Mouse (Mus musculus) lung, adult 18-20 months (tissue): Measurements from ENCODE around the gene Cdk13.

Experiments
- DNase-seq, 2 experiments: peaks; one replicate each; pipeline ENCODE4 v3.0.0; 2022; ENCODE audit warnings: mixed read lengths in 2 of 2

The Cdk13 gene

GRCm38 (mm10) chr13:17754997-17755396, 49.9 kb downstream of the Cdk13 start:
- no peak for DNase-seq

GRCm38 (mm10) chr13:17728798-17729197, 76.1 kb downstream of the Cdk13 start:
- DNase-seq = no peak

DNA sequence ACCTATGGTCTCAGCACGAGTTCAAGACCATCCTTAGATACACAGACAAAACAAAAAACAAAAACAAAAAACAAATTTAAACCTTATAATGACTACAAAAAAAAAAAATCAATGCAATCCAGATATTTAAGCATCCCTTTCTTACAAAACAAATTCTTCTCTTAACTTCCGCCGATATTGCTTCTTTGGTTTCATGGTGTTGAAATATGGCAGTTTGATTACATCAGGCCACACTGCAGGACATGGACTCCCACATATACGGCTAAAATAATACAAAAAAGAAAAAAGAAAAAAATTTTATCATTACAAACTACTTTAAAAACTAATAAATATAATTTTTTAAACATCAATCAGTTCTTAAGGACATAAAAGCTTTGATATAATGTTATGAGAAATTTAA, 77.0 kb downstream of the Cdk13 start:
- DNase-seq = no peak

DNA sequence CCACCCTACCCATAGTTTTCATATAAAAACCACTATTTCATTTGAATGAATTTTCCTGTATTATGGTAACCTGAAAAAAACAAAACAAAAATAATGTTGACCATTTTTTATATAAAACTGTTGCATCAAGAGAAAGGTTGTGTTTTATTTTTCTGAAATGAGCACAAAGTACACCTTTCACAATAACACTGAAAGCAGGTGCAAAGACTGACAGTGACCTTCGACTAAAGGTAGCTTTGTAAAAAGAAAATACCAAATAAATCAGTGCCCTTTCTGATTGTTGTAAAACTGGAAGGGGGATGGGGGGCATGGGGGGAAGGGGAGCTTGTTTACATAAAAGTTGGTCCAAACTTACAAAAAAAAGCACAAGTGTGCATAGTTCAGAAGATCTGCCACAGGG, 87.5 kb downstream of the Cdk13 start:
- DNase-seq = no peak

DNA sequence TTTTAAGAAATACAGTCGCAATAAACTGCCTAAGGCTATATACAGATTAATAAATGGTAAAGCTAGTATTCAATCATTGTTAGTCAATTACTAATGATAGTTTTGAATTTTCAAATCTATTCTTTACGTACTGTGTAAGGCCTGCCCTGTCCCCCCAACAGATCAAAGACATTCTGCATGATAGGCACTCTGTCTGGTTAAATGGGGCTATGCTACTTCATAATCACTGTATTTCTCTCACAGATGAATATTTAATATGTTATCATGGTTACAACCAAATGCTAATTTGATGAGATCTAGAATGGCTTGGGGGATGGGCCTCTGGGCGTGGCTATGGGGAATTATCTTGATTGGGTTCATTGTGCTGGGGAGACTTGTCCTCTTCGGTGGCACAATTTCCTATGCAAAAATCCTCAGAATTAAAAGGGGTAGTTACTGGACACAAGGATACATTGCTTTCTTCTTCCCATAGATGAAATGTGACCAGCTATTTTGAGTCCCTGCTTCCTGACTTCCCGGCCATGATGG, 96.0 kb downstream of the Cdk13 start:
- no peak for DNase-seq

GRCm38 (mm10) chr13:17705188-17705826, 99.6 kb downstream of the Cdk13 start:
- no peak for DNase-seq

DNA sequence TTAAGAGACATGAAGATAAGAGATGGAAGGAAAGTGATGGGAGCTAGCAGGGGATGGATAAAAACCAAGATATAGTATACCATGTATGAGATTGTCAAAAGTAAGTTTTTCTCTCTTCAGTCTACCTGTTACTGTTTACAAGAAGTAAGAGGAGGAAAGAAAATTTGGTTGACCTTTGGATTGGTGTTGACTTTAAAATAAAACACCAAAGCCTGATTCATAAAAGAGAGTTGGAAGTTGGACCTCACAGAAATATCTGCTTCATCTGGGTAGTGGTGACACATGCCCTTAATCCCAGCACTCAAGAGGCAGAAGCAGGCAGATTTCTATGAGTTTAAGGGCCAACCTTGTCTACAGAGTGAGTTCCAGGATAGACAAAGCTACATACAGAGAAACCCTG, 102.6 kb downstream of the Cdk13 start:
- DNase-seq = no peak

DNA sequence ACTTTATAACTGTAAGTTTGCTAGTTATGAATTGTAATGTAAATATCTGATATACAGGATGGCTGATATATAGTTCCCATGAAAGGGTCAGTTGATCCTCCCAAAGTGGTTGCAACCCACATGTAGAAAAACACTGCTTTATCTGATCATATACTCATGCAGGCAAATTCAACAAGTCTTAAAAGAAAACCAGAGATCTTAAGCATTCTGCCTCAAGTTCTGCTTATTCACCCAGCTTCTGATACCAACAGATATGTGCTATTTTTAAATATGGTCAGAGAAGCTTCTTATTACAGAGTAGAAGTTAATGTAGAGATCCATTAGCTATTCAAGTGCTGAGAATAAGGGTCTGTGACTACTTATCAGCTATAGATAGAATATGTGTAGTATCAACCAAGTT, 103.6 kb downstream of the Cdk13 start:
- DNase-seq = no peak

- no peak for DNase-seq
Observed at GRCm38 (mm10) chr13:17700090-17700715, 104.7 kb downstream of the Cdk13 start.

DNA sequence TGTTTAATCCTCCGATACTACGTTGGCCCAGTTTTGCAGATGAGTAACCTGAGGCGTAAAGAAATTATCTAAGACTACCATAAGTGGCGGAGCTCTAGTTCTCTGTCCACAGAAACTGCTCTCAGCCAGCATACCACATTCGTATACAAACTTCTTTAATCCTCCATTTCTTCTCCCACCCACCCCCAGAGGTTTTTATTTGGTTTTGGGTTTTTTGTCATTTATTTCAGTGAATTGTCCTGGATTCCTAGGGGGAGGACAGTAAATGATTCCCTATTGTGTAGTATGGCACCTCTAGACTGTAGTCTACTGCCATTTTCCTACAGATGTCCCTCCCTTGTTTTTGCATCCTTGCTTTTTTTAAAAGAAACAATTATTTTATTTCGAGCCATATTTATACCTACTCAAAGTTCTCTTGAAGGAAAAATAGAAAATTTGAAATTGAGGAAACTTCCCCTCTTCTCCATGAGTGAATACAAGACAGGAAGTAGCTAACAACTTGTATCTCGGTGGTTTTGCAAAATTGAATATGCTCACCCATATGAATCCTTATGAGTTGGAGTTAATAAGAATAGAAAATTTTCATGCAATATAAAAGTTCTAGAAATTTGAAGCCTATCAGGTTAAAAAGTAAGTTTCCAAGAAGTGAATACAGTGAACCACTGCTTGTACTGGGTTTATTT, 108.9 kb downstream of the Cdk13 start:
- no peak for DNase-seq

- DNase-seq = peak; percentile 100
Observed at GRCm38 (mm10) chr13:17694911-17695699, 109.8 kb downstream of the Cdk13 start, which contains the start of the genes Mplkip and Sugct. Gene Mplkip (plus strand): TSS chr13:17695192. Gene Sugct (minus strand): TSS chr13:17695553.

GRCm38 (mm10) chr13:17694414-17694813, 110.5 kb downstream of the Cdk13 start:
- no peak for DNase-seq

DNA sequence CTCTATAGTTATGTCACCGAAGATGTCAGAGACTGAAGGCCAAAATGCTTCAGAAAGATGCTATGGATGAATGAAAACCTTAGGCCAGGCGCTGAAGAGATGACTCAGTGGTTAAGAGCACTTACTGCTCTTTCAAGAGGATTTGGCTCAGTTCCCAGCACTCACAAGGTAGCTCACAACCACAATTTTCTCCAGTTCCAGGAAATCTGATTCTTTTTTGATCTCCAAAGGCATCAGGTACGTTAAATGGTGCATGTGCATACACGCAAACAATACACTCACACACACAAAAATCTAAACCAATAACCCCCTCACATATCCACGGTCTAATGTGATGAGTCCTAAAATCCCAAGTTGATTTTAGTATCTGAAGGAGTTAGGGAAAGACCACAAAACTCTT, 111.1 kb downstream of the Cdk13 start:
- DNase-seq = peak; percentile 6 to 30

- DNase-seq = no peak
Observed at GRCm38 (mm10) chr13:17691436-17691835, 113.5 kb downstream of the Cdk13 start.

DNA sequence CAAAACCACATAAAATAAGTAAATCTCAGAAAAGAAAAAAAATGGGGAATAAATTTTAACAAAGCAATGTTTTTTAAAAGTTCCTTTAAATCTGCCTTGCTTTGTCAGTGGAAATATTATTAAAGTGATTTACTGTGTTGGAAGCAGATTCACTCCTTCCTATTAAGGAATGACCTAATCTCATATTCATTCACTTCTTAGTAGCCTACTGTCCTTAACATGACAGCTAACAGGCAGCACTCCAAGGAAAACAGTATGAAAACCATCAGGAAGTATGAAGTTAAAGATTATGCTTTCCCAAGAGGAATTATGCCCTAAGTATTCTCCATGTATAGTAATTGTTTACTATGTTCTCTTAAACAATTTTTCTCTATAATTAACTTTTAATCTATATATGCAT, 114.2 kb downstream of the Cdk13 start:
- no peak for DNase-seq

GRCm38 (mm10) chr13:17689461-17689860, 115.4 kb downstream of the Cdk13 start:
- DNase-seq = no peak

DNA sequence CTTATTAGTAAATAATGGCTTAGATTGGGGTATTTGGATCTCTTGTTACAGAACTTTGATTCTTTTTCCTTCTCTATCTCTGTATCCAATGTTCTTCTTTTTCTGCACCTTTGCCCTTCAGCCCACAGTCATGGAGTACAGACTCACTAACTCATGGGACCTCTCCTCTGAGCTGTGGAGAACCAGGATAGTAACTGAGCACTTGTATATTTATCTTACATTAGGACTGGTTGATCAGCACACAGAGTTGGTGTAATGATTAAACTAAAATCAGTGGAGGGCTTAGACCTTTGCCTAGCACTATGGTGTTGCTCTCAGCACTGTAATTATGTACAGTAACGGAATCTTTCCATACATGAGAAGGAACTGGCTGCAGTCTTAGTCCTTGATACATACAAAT, 133.8 kb downstream of the Cdk13 start:
- no peak for DNase-seq

DNA sequence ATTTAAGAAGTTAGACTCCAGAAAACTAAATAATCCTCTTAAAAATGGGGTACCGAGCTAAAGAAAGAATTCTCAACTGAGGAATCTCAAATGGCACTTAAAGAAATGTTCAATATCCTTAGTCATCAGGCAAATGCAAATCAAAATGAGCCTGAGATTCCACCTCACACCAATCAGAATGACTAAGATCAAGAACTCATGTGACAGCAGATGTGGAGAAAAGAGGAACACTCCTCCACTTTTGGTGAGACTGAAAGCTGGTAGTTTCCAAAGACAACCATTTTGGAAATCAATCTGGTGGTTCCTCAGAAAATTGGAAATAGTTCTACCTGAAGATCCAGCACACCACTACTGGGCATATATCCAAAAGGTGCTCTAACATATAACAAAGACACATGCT, 137.5 kb downstream of the Cdk13 start:
- DNase-seq = no peak
